Mouse (Mus musculus) megakaryocyte, adult 5-6 weeks (primary cell): ENCODE results near the gene Olfr507. TPM values are rescaled to one million over a fixed set of nuclear protein-coding genes. Genes with fewer than 3 reads are reported as not detected.
"Not testable (repeated sequence)": the region's sequence is repeated elsewhere in the genome, so short reads cannot be mapped to it uniquely, and the experiment has no call there.

Experiments
- ATAC-seq: 2 replicates; pipeline ENCODE4 v1.8.0; 2016; ENCODE audit warnings: mild to moderate bottlenecking, inconsistent platforms; ENCODE audit not compliant: poor library complexity, severe bottlenecking
- total RNA-seq, 2 experiments: library from RNA; stranded (forward) in 1 of 2; stranded (reverse) in 1 of 2; fragments of 153-499, 151-499 nt in 1 of 2; fragments of 221-1000, 200-1000 nt in 1 of 2; gene quantifications; 2 replicates each; pipeline versions ENCODE4 v1.2.3 to v1.2.4; 2015 to 2017

Olfr507 gene
- total RNA-seq (2015), result not detected in 2 replicates
- not detected in 2 replicates for total RNA-seq (2017)

GRCm38 (mm10) chr7:108621514-108621913 is at the start of gene Olfr507:
TSS of gene Olfr507 (plus strand) at chr7:108621814.
- ATAC-seq, result no peak

- ATAC-seq, result no peak
Measured at GRCm38 (mm10) chr7:108589797-108590196, 31.8 kb upstream of the Olfr507 start.

GRCm38 (mm10) chr7:108601916-108602315 is 19.7 kb upstream of the Olfr507 start:
- not testable (repeated sequence) for ATAC-seq

- no peak for ATAC-seq
Measured at GRCm38 (mm10) chr7:108610487-108610886, 11.1 kb upstream of the Olfr507 start, which contains the start of gene Olfr506. TSS of gene Olfr506 (plus strand) at chr7:108610787.

GRCm38 (mm10) chr7:108614110-108614509 is 7.5 kb upstream of the Olfr507 start:
- no peak for ATAC-seq

- not testable (repeated sequence) for ATAC-seq
Measured at GRCm38 (mm10) chr7:108616781-108617180, 4.8 kb upstream of the Olfr507 start.

- ATAC-seq, result no peak
Measured at GRCm38 (mm10) chr7:108629694-108630093, 8.1 kb downstream of the Olfr507 start, which contains the start of gene Olfr508. TSS of gene Olfr508 (plus strand) at chr7:108629994.

- no peak for ATAC-seq
Measured at GRCm38 (mm10) chr7:108651806-108652205, 30.2 kb downstream of the Olfr507 start, which contains the start of gene Olfr509. TSS of gene Olfr509 (minus strand) at chr7:108651906.

- ATAC-seq, result no peak
Measured at GRCm38 (mm10) chr7:108662419-108662818, 40.8 kb downstream of the Olfr507 start.

- no peak for ATAC-seq
Measured at GRCm38 (mm10) chr7:108666118-108666517, 44.5 kb downstream of the Olfr507 start, which contains the start of gene Olfr510. TSS of gene Olfr510 (plus strand) at chr7:108666418.

- ATAC-seq, result no peak
Measured at GRCm38 (mm10) chr7:108671058-108671457, 49.4 kb downstream of the Olfr507 start.

Other genes with a start within 250 kb of the Olfr507 start
- gene Olfr495, start 228.6 kb upstream of the Olfr507 start, total RNA-seq (2015), result not detected in 2 replicates
- gene Olfr495, start 228.6 kb upstream of the Olfr507 start, total RNA-seq (2017), result not detected in 2 replicates
- not detected in 2 replicates for gene Olfr497, start 201.4 kb upstream of the Olfr507 start, total RNA-seq (2015)
- not detected in 2 replicates for gene Olfr497, start 201.4 kb upstream of the Olfr507 start, total RNA-seq (2017)
- gene Olfr498, start 156.5 kb upstream of the Olfr507 start, total RNA-seq (2015), result not detected in 2 replicates
- gene Olfr498, start 156.5 kb upstream of the Olfr507 start, total RNA-seq (2017), result not detected in 2 replicates
- gene Olfr502, start 96.7 kb upstream of the Olfr507 start, total RNA-seq (2015), result not detected in 2 replicates
- not detected in 2 replicates for gene Olfr502, start 96.7 kb upstream of the Olfr507 start, total RNA-seq (2017)
- not detected in 2 replicates for gene Olfr503, start 77.3 kb upstream of the Olfr507 start, total RNA-seq (2015)
- gene Olfr503, start 77.3 kb upstream of the Olfr507 start, total RNA-seq (2017), result not detected in 2 replicates
- not detected in 2 replicates for gene Olfr504, start 56.0 kb upstream of the Olfr507 start, total RNA-seq (2015)
- gene Olfr504, start 56.0 kb upstream of the Olfr507 start, total RNA-seq (2017), result not detected in 2 replicates
- gene Olfr506, start 11.0 kb upstream of the Olfr507 start, total RNA-seq (2015), result not detected in 2 replicates
- not detected in 2 replicates for gene Olfr506, start 11.0 kb upstream of the Olfr507 start, total RNA-seq (2017)
- gene Olfr508, start 8.2 kb downstream of the Olfr507 start, total RNA-seq (2015), result not detected in 2 replicates
- gene Olfr508, start 8.2 kb downstream of the Olfr507 start, total RNA-seq (2017), result not detected in 2 replicates
- gene Olfr509, start 30.1 kb downstream of the Olfr507 start, total RNA-seq (2015), result not detected in 2 replicates
- gene Olfr509, start 30.1 kb downstream of the Olfr507 start, total RNA-seq (2017), result not detected in 2 replicates
- not detected in 2 replicates for gene Olfr510, start 44.6 kb downstream of the Olfr507 start, total RNA-seq (2015)
- gene Olfr510, start 44.6 kb downstream of the Olfr507 start, total RNA-seq (2017), result not detected in 2 replicates
- gene Olfr512, start 91.5 kb downstream of the Olfr507 start, total RNA-seq (2015), result not detected in 2 replicates
- gene Olfr512, start 91.5 kb downstream of the Olfr507 start, total RNA-seq (2017), result not detected in 2 replicates
- gene Olfr513, start 129.2 kb downstream of the Olfr507 start, total RNA-seq (2015), result not detected in 2 replicates
- gene Olfr513, start 129.2 kb downstream of the Olfr507 start, total RNA-seq (2017), result not detected in 2 replicates
- not detected in 2 replicates for gene Olfr514, start 204.2 kb downstream of the Olfr507 start, total RNA-seq (2015)
- not detected in 2 replicates for gene Olfr514, start 204.2 kb downstream of the Olfr507 start, total RNA-seq (2017)
- not detected in 2 replicates for gene Olfr516, start 228.7 kb downstream of the Olfr507 start, total RNA-seq (2015)
- gene Olfr516, start 228.7 kb downstream of the Olfr507 start, total RNA-seq (2017), result not detected in 2 replicates